Mouse (Mus musculus) kidney, adult 9 months (tissue): ENCODE measurements at regions not wholly inside any gene's neighbourhood (a gene's known extent, or its start where the extent isn't known, plus 50 kb on each side); places are given as distances from the start of the nearest gene placed in this dataset.
A peak's percentile ranks its signal among the peaks of the same experiment; 100 is the strongest.

Experiments
- DNase-seq: peaks from one replicate; pipeline ENCODE4 v3.0.0; 2022

DNA sequence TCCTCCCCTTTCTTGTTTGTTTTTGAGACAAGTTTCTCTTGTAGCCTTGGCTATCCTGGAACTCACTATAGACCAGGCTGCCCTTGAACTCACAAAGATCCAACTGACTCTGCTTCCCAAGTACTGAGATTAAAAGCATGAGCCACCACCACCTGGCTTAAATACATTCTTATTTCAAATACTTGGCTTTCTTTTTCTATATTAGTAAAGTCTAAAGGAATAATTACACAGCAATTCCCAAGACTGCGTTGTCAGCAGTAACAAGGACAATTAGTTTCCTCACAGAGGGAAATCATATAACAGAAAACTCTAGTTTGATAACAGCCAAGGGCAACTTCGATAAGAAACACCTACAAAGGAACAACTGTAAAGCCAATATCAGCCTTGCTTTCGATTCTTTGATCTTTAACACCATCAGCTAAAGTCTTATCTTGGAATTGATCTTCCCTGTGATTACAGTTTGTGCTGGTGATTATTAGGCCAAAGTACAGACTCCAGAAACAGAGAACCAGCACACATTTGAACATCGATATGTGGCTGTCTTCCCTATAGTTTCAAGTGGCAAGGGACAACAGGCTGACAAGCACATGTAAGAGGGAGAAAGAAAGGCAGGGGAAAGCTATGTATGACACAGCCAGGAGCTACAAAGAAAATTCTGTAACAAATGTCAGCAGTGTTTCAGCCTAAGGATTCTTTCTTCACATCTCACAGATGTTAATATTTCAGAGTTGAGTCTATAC, 76.0 kb upstream of the Malrd1 start:
- no peak for DNase-seq

DNA sequence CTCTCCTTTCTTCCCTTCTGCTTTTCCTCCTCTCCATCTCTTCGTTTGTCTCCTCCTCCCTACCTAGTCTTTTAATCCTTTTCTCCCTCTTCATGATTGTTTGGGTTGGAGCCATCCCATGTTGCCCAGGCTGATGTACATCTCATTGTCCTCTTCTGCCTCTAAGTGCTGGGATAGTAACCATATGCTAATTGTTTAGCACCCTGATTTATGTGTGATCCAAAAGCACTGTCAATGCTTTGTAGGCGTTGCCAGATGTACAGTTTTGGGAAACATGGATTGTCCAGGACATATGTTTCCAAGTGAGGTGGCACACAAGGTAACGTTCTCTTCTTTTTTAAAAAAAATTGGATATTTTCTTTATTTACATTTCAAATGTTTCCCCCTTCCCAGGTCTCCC, 74.5 kb upstream of the Malrd1 start:
- DNase-seq = no peak

GRCm38 (mm10) chr2:15469399-15469798, 56.9 kb upstream of the Malrd1 start:
- DNase-seq = peak; percentile 5
